Mouse (Mus musculus) adrenal gland, adult 2 months (tissue): ENCODE data around the gene Rdh11. TPM values are rescaled to one million over a fixed set of nuclear protein-coding genes. Genes with fewer than 3 reads are reported as not detected.
A peak's percentile ranks its signal among the peaks of the same experiment; 100 is the strongest.

Source experiments
- DNase-seq: peaks from one replicate; pipeline ENCODE4 v3.0.0; 2021
- polyA plus RNA-seq: library from polyadenylated mRNA; depleted of rRNA; stranded (reverse); fragments of >200 nt; gene quantifications from 2 replicates; pipeline ENCODE4 v1.2.3, GENCODE M21; 2012; rRNA removed
- total RNA-seq, 2 experiments: library from RNA; stranded (reverse); gene quantifications; 2 replicates each; pipeline ENCODE4 v1.2.3; 2021

Gene Rdh11
- total and polyA plus RNA-seq, 3 experiments = 6.5 to 28.3 (median 17.0) TPM

GRCm38 (mm10) chr12:79139417-79139816 lies 52.7 kb downstream of the Rdh11 start:
- DNase-seq = no peak

DNA sequence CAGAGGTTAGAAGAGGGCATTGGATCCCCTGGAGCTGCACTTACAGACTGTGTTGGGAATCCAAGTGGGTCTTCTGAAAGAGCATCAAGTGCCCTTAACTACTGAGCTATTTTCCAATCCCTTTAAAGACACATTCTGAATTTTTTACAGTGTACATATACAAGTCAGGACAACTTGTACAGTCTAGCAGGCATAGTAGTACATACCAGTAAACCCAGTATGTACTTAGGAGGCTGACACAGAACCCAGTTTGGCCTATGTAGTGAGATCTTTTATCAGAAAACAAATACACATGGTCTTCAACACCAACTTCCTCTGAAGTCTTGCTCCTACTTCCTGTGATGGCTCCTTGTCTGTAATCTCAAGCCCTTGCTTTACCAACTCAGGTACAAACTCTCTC lies 53.1 kb downstream of the Rdh11 start:
- no peak for DNase-seq

GRCm38 (mm10) chr12:79136949-79137348 lies 55.1 kb downstream of the Rdh11 start:
- DNase-seq = no peak

- no peak for DNase-seq
Observed at GRCm38 (mm10) chr12:79135105-79135504, 57.0 kb downstream of the Rdh11 start.

DNA sequence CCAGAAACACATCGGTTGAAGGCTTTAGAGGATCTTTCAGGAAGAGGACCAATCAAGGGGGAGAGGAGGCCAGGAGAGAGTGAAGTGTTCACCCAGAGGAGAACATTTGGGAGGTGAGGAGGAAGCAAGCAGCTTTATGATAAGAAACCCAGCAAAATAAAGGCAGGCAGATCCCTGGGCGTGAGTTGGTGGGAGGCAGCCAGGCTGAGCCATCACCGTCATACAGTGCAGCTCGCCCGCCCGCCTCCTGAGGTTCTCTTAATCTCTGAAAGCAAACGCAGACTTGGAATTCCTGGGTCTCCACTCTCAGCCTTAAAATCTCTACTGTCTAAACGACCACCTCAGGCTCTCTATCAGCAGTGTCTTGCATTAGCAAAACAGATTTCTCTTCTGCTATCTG lies 57.4 kb downstream of the Rdh11 start:
- DNase-seq = no peak

- DNase-seq = no peak
Observed at GRCm38 (mm10) chr12:79131706-79132460, 60.2 kb downstream of the Rdh11 start.

DNA sequence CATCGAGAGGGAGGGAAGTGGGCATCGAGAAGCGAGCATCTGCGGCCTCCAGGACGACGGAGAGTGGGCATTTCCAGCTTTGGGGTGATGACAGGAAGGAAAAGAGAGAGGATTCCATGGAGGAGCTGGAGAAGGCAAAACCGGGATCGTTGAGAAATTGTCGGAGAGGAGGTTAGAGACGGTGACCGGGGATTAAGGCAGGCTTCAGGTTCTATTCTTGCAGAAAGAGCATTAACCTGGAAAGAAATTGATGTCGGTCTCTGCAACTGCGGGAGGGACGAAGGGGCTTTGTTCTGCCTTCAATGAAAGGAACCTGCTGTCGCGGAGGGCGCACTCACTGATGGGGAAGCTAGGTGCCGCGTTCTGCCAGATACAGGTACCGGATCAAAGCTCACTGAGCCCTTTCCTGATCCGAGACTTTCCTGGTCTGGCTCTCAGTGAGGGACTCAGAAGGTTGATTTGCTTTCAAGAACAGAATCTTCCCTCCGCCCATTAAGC lies 60.9 kb downstream of the Rdh11 start:
- no peak for DNase-seq

GRCm38 (mm10) chr12:79130299-79131177 lies 61.6 kb downstream of the Rdh11 start, which contains the start of gene Arg2:
Arg2 (plus strand) TSS chr12:79130777.
- peak; percentile 73 for DNase-seq

Other genes starting within 250 kb of the Rdh11 start
- 10 to 100 TPM in 1 of 2 experiments, 1 to 10 TPM in 1; 5.8 to 11.3 TPM for gene Tmem229b, start 184.7 kb downstream of the Rdh11 start, total RNA-seq
- gene Tmem229b, start 184.7 kb downstream of the Rdh11 start, polyA plus RNA-seq = 9.2 and 9.3 TPM in 2 replicates
- gene Plekhh1, start 163.1 kb downstream of the Rdh11 start, total RNA-seq = 1 to 10 TPM; 1.8 to 2.2 TPM
- 1.4 and 2.1 TPM in 2 replicates for gene Plekhh1, start 163.1 kb downstream of the Rdh11 start, polyA plus RNA-seq
- 10 to 100 TPM; 10.5 to 12.6 TPM for gene Pigh, start 102.6 kb downstream of the Rdh11 start, total RNA-seq
- 16.7 and 17.5 TPM in 2 replicates for gene Pigh, start 102.6 kb downstream of the Rdh11 start, polyA plus RNA-seq
- gene Arg2, start 61.5 kb downstream of the Rdh11 start, total RNA-seq = under 1 TPM; 0.26 to 0.41 TPM
- gene Arg2, start 61.5 kb downstream of the Rdh11 start, polyA plus RNA-seq = not detected in 2 replicates
- 100 to 1,000 TPM; 103 to 147 TPM for gene Vti1b, start 19.6 kb downstream of the Rdh11 start, total RNA-seq
- gene Vti1b, start 19.6 kb downstream of the Rdh11 start, polyA plus RNA-seq = 33.7 and 36.9 TPM in 2 replicates
- gene Rdh12, start 16.6 kb upstream of the Rdh11 start, total RNA-seq = under 1 TPM; 0.66 to 0.86 TPM
- gene Rdh12, start 16.6 kb upstream of the Rdh11 start, polyA plus RNA-seq = 0.09 and 0.12 TPM in 2 replicates
- gene Zfyve26, start 104.0 kb upstream of the Rdh11 start, total RNA-seq = 10 to 100 TPM; 19.7 to 23.0 TPM
- 10.5 and 11.2 TPM in 2 replicates for gene Zfyve26, start 104.0 kb upstream of the Rdh11 start, polyA plus RNA-seq
- gene Rad51b, start 105.0 kb upstream of the Rdh11 start, total RNA-seq = under 1 TPM; 0.45 to 0.49 TPM
- gene Rad51b, start 105.0 kb upstream of the Rdh11 start, polyA plus RNA-seq = 0.07 and 0.08 TPM in 2 replicates